Mouse (Mus musculus) hindbrain, embryonic 11.5 days (tissue): ENCODE data around the gene Kat5. TPM values are rescaled to one million over a fixed set of nuclear protein-coding genes. Genes with fewer than 3 reads are reported as not detected.

Source experiments
- ATAC-seq: fragments of 200-750 bp; cut with Nextera tagmentation; 2 replicates; pipeline ENCODE4 v1.8.0; 2017; ENCODE audit warnings: mild to moderate bottlenecking, moderate TSS enrichment, moderate library complexity; ENCODE audit not compliant: low FRiP score
- DNase-seq: peaks from one replicate; pipeline ENCODE4 v3.0.0-alpha.2; 2015; ENCODE audit warnings: low spot score
- H3K27ac ChIP-seq: fragments of 300-500 bp; sonication (generic); 2 replicates; pipeline ENCODE4 v1.5.1; 2014; ENCODE audit warnings: mild to moderate bottlenecking, low read depth, low read length
- H3K27me3 ChIP-seq: fragments of 300-500 bp; sonication (generic); 2 replicates; pipeline ENCODE4 v1.6.1; 2014; ENCODE audit warnings: mild to moderate bottlenecking, low read length, moderate library complexity, mixed read lengths; ENCODE audit not compliant: control insufficient read depth, insufficient read depth
- H3K36me3 ChIP-seq: fragments of 300-500 bp; sonication (generic); 2 replicates; pipeline ENCODE4 v1.6.1; 2014; ENCODE audit warnings: mild to moderate bottlenecking, low read length, moderate library complexity, mixed read lengths; ENCODE audit not compliant: control insufficient read depth, insufficient read depth
- H3K4me1 ChIP-seq: fragments of 300-500 bp; sonication (generic); replicated peaks from 2 replicates; pipeline ENCODE4 v1.6.1; 2014; ENCODE audit warnings: low read length, mixed read lengths; ENCODE audit not compliant: control insufficient read depth, insufficient read depth
- H3K4me2 ChIP-seq: fragments of 300-500 bp; sonication (generic); replicated peaks from 2 replicates; pipeline ENCODE4 v1.6.1; 2014; ENCODE audit warnings: mild to moderate bottlenecking, low read depth, low read length
- H3K4me3 ChIP-seq: fragments of 300-500 bp; sonication (generic); 2 replicates; pipeline ENCODE4 v1.5.1; 2014; ENCODE audit warnings: low read depth, low read length
- H3K9ac ChIP-seq: fragments of 300-500 bp; sonication (generic); 2 replicates; pipeline ENCODE4 v1.6.1; 2014; ENCODE audit warnings: low read depth, low read length
- H3K9me3 ChIP-seq: fragments of 300-500 bp; sonication (generic); 2 replicates; pipeline ENCODE4 v1.6.1; 2016; ENCODE audit warnings: low read length; ENCODE audit not compliant: control insufficient read depth
- WGBS: fragments of 180-500 bp; shearing (Covaris S2); extraction: QIAGEN DNeasy Blood & Tissue Kit; methylation state at CpG from one replicate; pipeline ENCODE4 v1.1.7; 2014; 5-methylcytosine and 5-hydroxymethylcytosine counted together
- polyA plus RNA-seq: library from polyadenylated mRNA; unstranded; fragments of >200 nt; fragmentation: Nextera tagmentation; extraction: Ambion mirVana; gene quantifications from 2 replicates; pipeline ENCODE4 v1.2.1, GENCODE M21; 2014

The Kat5 gene
- polyA plus RNA-seq, 1 experiment from 2014 or later, result 36.9 TPM

DNA sequence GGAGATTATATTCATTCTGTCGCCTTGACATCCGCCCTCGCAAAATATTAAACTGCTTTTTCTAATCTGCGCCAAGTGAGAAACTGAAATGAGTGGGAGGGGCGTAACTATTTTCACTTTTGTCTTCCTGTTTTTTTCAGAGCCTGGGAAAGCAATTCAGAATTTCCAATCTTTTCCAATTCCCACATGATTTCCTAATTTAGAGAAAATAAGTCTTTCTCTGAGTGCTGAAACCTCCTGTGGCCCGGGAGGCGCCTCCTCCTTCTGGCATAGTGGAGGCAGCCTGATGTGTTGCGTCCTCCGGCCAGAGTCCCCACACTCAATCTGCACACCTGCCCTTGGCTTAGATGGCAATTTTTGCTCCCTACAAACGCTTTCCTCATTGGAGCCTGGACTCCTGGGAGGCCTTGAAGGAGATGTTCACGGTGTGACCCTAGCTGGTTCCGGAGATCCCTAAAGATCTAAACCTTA lies 26.6 kb upstream of the Kat5 start:
- H3K9me3 ChIP-seq, result no peaks in the 10 kb centered on the region
- H3K4me2 ChIP-seq, result peak overlapping the region; percentile 98
- peaks cover 3% of the 10 kb centered on the region; the same call in 1 of the 2 replicates for H3K4me1 ChIP-seq
- ATAC-seq (no peak), DNase-seq (no peak)
- H3K27ac ChIP-seq, result peak overlapping the region; percentile 83
- H3K9ac ChIP-seq, result peak overlapping the region; percentile 94
- H3K4me3 ChIP-seq, result peak overlapping the region; percentile 80
- WGBS, result 46% methylated on average over 12 of the region's 12 CpGs
- H3K36me3 ChIP-seq, result peaks cover 5% of the 10 kb centered on the region; the same call in 1 of the 2 replicates
- no peaks in the 10 kb centered on the region for H3K27me3 ChIP-seq

DNA sequence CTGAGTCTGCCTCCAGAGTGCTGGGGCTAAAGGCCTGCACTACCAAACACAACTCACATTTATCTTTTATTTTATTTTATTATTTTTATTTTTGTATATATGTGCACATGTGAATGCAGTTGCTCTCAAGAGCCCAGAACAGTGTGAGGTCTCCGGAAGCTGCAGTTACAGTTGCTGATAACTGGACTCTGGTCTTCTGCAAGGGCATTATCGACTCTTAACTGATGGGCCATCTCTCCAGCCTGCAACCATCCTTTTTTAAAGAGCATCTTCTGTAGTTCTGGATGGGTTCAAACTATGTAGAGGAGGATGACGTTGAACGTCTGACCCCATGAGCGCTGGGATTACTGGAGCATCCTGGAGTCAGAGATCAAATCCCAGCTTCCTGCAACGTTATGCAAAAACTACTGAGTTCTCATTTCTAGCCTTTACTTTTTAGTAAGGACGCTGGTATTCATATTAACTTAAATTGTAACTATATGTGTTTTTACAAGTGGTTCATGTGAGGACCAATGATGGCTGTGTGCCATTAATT lies 26.1 kb upstream of the Kat5 start:
- H3K4me3 ChIP-seq, result no peak overlapping the region

DNA sequence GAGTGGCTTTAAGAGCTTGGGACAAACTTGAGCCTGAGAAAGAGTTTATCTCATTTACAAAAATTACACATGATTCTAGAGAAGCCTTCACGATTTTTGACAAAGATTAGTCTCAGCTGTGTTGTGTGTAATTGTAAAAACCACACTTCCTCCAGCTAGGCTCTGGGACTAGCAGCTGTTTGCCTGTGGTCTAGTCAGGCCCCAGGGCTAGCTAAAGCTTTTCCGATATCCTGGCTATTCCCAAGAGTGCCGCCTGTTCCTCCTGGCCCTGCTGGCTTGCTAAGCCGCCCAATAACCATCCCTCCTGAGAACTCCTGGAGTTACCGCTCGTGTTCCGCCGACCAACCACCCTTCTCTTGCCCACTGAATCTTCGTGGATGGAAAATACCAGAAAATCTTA lies 22.1 kb upstream of the Kat5 start:
- Histone ChIP-seq H3K27me3 (no peaks in the 10 kb centered on the region), H3K27ac (no peak overlapping the region), H3K4me1 (peaks cover 3% of the 10 kb centered on the region; the same call in 1 of the 2 replicates), H3K9ac (no peak overlapping the region), H3K36me3 (no peaks in the 10 kb centered on the region), H3K9me3 (no peaks in the 10 kb centered on the region), H3K4me2 (no peak overlapping the region), H3K4me3 (no peak overlapping the region)
- ATAC-seq (no peak), DNase-seq (no peak)
- WGBS, result 80% methylated on average over 9 of the region's 9 CpGs

More for the DNA sequence above, 26.1 kb upstream of the Kat5 start:
- Histone ChIP-seq H3K9ac (no peak overlapping the region), H3K4me2 (no peak overlapping the region), H3K27ac (no peak overlapping the region), H3K27me3 (no peaks in the 10 kb centered on the region), H3K9me3 (no peaks in the 10 kb centered on the region), H3K4me1 (peaks cover 3% of the 10 kb centered on the region; the same call in 1 of the 2 replicates), H3K36me3 (no peaks in the 10 kb centered on the region)
- no peak for DNase-seq
- ATAC-seq, result no peak
- 82% methylated on average over 7 of the region's 7 CpGs for WGBS

- Histone ChIP-seq H3K4me1 (no peaks in the 10 kb centered on the region), H3K4me2 (no peak overlapping the region), H3K27me3 (no peaks in the 10 kb centered on the region), H3K36me3 (no peaks in the 10 kb centered on the region), H3K4me3 (no peak overlapping the region), H3K9me3 (no peaks in the 10 kb centered on the region), H3K27ac (no peak overlapping the region), H3K9ac (no peak overlapping the region)
- ATAC-seq (no peak), DNase-seq (no peak)
These were observed 19.9 kb upstream of the Kat5 start for GRCm38 (mm10) chr19:5629907-5630306.

- Histone ChIP-seq H3K4me1 (no peaks in the 10 kb centered on the region), H3K36me3 (no peaks in the 10 kb centered on the region), H3K27me3 (no peaks in the 10 kb centered on the region), H3K9me3 (no peaks in the 10 kb centered on the region), H3K9ac (no peak overlapping the region), H3K27ac (no peak overlapping the region), H3K4me3 (no peak overlapping the region), H3K4me2 (no peak overlapping the region)
- DNase-seq (no peak), ATAC-seq (no peak)
- WGBS, result 85% methylated on average over 8 of the region's 8 CpGs
These were observed 15.3 kb upstream of the Kat5 start for GRCm38 (mm10) chr19:5625311-5625710.

DNA sequence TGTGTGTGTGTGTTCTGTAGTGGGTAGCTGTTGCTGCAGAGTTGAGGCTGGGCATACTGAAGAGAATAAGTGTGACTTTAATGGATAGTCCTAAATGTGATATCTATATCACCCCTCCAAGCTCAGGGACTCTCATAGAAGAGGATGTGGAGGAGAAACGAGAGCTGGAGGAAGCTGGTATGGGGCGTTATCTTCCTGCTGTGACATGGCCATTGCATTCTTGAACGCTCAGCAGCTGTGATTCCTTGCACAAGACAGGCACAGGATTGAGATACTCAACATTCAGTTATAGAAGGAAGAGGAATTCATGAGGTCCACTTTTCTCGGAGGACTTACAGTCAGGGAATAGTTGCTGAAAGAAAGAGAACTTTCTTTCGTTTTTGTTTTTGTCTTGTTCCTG lies 11.8 kb upstream of the Kat5 start:
- ATAC-seq, result no peak
- Histone ChIP-seq H3K4me2 (no peak overlapping the region), H3K36me3 (no peaks in the 10 kb centered on the region), H3K4me1 (no peaks in the 10 kb centered on the region), H3K9me3 (no peaks in the 10 kb centered on the region), H3K27me3 (no peaks in the 10 kb centered on the region), H3K9ac (no peak overlapping the region), H3K4me3 (no peak overlapping the region), H3K27ac (no peak overlapping the region)
- DNase-seq, result no peak
- WGBS, result 85% methylated on average over 5 of the region's 5 CpGs

DNA sequence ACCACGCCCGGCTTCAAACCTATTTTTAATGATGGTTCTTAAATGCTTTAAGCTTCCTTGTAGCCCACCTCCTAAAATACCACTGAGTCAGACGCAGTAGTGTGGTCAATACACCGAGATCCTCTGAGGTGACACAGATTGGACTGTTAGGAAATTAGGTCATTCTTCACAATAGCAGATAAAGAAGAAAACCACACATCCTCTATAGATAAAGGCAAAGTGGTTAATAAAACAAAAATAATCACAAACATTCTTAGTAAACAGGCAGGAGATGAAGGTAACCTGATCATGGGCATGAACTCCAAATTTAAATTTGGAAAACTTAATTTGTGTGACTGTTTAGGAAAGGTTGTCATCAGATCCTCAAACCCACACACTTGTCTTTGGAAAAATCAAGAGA lies 10.0 kb upstream of the Kat5 start:
- H3K9ac ChIP-seq, result no peak overlapping the region
- no peak for ATAC-seq
- H3K9me3 ChIP-seq, result no peaks in the 10 kb centered on the region
- no peak overlapping the region for H3K27ac ChIP-seq
- 0 out of 2 replicates have a peak, but pooled peaks cover 2% of the 10 kb centered on the region for H3K27me3 ChIP-seq
- WGBS, result 89% methylated on average over 4 of the region's 4 CpGs
- no peaks in the 10 kb centered on the region for H3K4me1 ChIP-seq
- no peaks in the 10 kb centered on the region for H3K36me3 ChIP-seq
- no peak overlapping the region for H3K4me2 ChIP-seq
- DNase-seq, result no peak
- H3K4me3 ChIP-seq, result no peak overlapping the region

- Histone ChIP-seq H3K4me3 (no peak overlapping the region), H3K36me3 (no peaks in the 10 kb centered on the region), H3K9me3 (no peaks in the 10 kb centered on the region), H3K9ac (no peak overlapping the region), H3K4me2 (no peak overlapping the region), H3K27me3 (0 out of 2 replicates have a peak, but pooled peaks cover 2% of the 10 kb centered on the region), H3K4me1 (peaks cover 4% of the 10 kb centered on the region; the same call in 1 of the 2 replicates), H3K27ac (no peak overlapping the region)
- no peak for DNase-seq
- WGBS, result 83% methylated on average over 2 of the region's 2 CpGs
- no peak for ATAC-seq
These were observed 4.9 kb upstream of the Kat5 start for GRCm38 (mm10) chr19:5614953-5615352.

GRCm38 (mm10) chr19:5612762-5613411 lies 2.9 kb upstream of the Kat5 start:
- H3K4me2 ChIP-seq, result no peak overlapping the region
- no peak for ATAC-seq
- no peak overlapping the region for H3K9ac ChIP-seq
- 0 out of 2 replicates have a peak, but pooled peaks cover 2% of the 10 kb centered on the region for H3K27me3 ChIP-seq
- no peak for DNase-seq
- no peak overlapping the region for H3K27ac ChIP-seq
- no peak overlapping the region for H3K4me3 ChIP-seq
- H3K4me1 ChIP-seq, result peaks cover 4% of the 10 kb centered on the region; the same call in 1 of the 2 replicates
- H3K36me3 ChIP-seq, result no peaks in the 10 kb centered on the region
- no peaks in the 10 kb centered on the region for H3K9me3 ChIP-seq
- 73% methylated on average over 3 of the region's 3 CpGs for WGBS
